Mouse (Mus musculus): Measurements from ENCODE around the gene Doc2a.

Doc2a gene

DNA sequence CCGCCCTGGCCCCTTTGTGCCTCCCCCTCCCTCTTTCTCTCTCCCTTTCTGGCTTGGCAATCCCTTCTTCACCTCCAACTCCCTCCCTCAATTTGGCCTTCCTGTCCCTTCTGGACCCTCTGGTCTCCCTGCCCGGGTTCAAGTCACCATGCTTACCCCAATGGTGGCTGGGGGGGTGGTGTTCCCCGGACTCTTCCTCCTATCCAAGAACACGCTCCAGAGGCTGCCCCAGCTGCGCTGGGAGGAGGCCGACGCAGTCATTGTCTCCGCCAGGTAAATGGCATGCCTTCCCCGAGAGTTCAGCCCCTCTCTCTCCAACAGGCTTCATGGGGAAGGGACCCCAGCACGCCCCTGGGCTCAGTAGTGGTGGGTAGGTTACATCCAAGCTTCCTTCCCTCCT is 23.3 kb upstream of the Doc2a start:
- no peak for DNase-seq

DNA sequence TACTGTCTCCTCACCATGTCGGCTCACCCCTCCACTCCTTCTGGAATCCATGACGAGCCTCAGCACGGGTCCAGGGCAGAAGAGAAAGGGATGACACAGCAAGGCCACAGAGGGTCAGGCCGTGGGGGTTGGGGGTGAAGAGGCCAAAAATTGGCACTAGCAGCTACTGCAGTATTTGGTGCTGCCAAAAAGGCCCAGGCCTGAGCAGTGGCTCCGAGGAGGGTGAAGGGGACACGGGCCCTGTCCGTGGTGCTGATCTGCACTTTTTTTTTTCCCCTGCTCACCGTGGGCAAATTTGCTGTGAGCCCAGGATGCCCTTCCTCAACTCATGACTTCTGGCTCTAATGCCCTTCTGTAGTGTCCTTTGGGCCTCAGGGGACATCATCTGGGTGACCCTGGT is 21.8 kb upstream of the Doc2a start:
- no peak for DNase-seq

DNA sequence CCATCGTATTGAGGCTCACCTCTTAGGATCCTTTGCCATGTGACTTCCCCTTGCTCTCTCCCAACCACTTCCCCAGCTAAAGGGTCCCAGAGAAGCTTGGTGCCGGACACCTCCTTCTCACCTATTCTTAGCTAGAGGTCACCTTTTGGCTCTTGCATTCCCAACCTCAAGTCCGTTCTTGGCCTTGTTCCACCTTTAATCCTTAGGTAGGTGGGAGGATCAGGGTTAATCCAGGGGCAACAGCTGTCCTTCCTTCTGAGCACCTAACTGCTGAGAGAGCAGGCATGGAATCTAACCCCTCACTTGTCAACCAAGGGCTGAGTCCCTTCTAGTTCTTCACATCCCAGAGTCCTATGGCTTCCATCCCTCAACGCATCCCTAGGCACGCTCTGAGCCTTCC is 21.3 kb upstream of the Doc2a start:
- no peak for DNase-seq

DNA sequence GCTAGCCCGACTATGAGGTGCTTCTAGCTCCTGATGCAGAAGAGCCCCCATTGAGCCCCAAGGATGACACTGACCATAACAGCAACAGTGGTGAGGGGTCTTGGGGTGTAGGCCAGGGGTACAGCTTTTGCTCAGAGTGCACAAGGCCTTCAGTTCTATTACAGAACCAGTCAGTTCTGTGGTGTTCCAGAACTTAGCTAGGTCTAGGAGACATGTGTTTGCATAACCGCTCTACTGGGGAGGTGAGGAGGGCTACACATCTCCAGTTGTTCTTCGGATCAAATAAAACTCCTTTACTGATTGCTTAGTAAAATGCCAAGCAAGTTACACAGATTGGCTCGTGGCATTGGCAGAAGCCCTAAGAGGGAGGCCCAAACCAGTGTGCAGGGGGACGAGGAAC is 15.7 kb upstream of the Doc2a start, which contains the start of gene 4930451I11Rik:
Gene 4930451I11Rik, minus strand, starts transcription at position 101 of the 400 bp plus-strand sequence.
- DNase-seq = no peak

DNA sequence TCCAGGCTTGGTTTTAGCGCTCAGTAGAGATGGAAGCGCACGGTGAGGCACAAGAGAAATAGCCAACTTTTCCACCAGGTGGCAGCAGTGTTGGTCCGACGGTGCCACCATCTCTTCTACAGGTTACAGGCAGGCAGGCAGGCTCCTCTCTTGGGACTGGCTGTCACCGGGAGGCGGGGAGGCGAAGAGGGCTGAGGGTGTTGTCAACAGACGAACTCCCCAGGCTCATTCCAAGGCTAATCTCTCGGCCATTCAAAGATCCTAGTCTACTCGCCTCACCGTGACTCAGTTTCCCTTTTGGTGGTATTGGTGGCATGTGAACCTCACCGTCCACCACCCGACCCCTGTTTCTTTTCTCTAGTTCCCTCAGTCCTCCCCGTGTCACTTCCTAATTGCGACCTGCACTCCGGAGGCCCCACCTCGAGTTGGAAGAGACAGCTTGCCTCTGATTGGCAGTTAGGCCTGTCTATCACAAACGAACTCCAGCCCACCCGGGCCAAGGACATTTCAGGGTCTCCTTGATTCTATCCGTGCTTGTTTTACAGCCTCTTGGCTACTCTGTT is 15.1 kb upstream of the Doc2a start:
- peak; percentile 96 for DNase-seq

DNA sequence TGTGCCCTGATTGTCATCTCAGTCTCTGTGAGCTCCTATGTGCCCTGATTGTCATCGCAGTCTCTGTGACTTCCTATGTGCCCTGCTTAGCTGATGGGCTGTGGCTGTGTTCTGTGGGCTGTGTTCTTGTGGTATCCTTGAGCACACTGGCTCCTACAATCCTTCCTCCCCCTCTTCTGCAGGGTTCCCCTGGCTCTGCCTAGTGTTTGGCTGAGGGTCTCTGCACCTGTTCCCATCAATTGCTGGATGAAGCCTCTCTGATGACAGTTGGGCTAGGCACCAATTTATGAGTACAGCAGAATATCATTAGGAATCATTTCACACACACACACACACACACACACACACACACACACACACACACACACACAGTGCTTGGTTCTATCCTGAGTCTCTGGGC is 13.9 kb upstream of the Doc2a start:
- DNase-seq = no peak

DNA sequence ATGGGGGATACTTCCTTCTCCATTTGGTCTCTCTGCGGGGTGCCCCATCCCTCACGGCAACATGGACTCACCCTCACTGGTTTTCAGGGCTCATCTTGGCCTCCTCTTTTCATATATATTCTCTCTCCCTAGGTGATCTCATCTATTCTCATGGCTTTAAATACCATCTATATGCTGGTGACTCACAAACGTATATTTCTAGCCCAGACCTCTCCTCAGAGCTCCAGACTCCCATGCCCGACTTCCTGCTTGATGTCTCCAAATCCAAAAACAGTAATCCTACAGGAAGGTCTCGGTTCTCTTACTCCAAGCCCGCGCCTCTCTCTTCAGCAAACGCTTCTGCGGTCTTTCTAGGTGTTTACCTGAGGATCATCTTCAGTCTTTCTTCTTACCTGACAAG is 3.9 kb upstream of the Doc2a start:
- no peak for DNase-seq

DNA sequence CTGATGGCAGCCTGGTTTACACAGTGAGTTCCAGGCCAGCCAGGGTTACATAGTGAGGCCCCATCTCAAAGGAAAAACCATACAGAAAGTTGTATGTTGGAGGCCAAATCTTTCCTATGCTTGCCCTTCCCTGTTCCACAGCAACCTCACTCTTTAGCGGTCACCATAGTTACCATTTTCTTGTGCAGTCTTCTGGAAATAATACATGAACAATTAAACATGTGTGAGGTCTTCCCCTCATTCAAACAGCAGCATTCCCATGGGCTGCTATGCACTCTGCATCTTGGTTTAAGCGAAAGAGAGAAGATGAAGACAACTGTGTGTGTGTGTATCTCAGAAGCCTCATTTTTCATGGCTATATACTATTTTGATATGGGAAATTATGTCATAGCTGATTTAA is 1.7 kb upstream of the Doc2a start:
- no peak for DNase-seq

DNA sequence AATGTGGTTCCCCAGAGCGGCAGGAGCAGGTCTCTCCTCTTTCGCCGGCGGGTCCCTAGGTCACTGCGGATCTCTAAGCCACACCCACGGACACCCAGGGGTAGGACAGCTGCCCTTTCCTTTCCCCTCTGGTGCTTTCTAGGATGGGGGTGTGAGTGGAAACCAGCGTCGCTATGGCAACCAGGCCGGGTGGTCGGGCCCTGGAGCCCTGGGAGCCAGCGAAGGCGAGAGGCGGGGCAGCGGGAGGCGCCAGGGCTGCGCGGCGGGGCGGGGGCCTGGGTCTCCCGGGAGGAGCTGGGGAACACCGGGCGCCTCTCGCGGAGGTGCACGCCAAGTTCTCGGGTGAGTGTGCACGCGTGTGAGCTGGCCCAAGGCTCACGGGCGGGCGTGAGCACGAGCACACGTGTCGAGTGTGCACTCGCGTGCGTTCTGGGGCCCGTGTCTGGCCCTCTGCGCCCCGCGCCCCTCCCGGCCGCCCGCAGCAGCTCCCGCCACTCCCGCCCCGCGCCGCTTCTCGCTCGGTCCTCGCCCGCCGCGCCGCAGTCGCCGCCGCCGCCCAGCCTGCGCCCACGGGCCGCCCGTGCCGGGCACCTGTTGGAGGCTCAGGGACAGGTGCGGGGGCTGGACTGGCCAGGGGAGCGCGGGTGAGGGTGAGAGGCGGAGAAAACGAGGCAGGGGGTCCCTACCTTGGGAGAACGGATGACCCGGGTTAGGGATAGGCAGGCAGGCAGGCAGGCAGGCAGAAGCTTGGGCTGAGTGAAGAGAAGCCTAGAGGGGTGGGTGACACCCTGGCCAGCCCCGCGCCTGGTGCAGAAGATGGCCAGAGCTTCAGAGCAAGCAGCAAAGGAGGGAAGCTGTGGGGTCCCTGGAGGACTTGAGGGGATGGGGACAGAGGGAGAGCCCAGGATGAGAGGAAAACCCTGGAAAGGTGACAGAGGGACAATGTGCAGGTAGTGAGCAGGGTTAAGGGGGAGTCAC is 494 bp downstream of the Doc2a start:
- no peak for DNase-seq

DNA sequence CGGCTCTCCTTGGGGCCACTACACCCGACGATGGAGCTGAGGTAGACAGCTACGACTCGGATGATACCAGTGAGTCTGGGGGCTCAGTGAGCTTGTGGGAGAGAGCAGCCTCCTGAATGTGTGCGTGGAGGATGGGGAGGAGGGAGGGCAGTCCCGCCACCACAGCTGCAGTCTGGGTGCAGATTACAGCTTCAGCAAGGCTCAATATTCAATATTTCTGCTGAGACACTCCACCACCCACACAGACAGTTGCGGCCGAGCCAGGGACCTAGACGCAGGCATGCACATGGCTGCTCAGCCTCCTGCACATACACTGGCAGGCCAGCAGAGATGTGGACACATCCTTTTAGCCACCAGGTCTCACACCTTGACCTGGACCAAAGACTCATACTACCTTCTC is 1.6 kb downstream of the Doc2a start:
- no peak for DNase-seq

DNA sequence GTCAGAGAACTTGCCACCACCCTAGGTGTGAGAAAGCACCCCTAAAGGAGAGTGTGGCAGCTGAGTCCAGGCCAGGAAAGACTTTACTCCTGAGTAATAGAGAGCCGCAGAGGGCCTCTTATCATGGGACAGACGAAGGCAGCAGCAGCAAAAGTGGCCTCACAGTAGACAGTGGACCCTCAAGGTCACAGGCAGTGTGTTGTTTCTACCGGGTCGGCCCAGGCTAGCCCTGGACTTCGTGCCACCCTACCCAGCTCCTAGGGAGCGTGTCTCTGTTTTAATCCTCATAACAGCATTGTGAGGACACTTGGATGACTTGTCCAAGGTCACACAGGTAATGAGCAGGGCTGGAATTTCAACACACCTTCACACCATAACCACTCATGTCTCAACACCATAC is 2.9 kb downstream of the Doc2a start:
- no peak for DNase-seq

DNA sequence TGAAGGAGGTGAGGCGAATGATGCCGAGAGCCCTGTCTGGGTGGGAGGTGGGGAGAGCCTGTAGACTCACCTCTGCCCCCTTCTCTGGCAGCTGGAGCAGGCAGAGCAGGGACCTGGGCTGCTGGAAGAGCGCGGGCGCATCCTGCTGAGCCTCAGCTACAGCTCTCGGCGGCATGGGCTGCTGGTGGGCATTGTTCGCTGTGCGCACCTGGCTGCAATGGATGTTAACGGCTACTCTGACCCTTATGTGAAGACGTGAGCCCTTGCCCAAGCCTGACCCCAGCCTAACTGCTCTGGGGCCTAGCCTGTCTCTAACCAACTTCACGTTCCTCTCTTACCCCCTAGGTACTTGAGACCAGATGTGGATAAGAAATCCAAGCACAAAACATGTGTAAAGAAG is 4.0 kb downstream of the Doc2a start:
- DNase-seq = no peak

DNA sequence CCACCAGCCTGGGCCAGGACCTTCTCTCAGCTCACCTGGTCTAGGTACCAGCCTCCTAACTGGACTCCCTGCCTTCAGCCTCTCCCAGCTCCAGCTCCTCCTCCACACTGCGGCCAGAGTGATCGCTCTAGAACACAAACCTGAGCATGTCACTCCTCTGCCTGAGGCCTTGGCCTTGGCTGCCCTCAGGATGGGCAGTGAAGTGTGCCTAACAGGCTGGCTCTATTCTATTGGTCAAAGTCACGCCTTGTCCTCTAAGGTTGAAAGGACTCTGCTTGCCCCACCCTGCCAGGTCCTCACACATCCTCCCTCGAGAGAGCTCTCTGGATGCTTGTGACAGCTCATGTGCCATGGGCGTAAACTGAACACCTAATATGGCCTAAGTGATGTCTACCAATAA is 6.2 kb downstream of the Doc2a start:
- no peak for DNase-seq

DNA sequence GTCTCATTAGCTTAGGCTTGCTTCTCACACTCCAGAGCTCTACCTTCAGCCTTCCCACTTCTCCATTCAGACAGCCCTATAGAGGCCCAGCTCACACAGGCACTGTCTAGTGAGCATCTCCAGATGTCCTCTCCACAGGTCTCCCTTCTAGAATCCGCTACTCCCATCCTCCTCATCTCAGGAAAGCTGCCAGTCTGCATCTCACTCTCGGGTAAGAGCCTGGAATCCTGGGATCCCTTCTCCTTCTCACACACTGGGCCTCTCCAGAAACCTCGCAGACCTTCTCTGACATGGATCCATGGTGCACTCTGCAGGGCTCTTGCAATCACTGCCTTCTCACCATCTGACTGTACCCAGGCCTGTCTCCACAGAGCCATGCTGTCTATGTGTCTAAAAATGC is 8.4 kb downstream of the Doc2a start:
- DNase-seq = no peak

DNA sequence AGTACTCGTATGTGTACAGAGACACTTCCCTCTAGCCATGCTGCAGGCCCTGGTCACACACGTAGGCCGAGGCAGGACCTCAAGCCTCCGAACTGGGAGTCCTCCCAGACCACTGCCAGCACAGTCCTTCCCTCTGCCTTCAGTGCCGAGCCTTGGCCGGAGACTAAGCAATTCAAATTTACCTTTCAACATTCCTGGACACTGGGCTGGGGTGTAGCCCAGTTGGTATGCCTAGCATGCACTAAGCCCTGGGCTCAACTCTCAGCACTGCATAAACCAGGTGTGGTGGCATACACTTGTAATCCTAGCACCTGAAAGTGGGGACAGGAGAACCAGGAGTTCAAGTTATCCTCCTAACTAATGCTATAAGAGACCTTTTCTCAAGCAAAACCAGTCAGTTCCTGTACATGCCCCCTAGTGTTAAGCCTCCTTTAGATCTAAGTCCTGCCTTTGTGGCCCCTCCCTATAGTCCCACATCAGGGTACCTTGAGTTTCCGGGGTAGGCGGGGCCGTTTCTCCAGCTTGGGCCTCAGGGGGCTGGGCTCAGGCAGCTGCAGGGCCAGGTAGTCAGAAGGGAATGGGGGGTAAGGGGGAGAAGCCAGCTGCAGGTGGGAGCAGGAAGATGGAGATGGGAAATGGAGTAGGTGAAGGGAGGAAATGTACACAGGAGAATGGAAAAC is 9.7 kb downstream of the Doc2a start:
- DNase-seq = no peak

DNA sequence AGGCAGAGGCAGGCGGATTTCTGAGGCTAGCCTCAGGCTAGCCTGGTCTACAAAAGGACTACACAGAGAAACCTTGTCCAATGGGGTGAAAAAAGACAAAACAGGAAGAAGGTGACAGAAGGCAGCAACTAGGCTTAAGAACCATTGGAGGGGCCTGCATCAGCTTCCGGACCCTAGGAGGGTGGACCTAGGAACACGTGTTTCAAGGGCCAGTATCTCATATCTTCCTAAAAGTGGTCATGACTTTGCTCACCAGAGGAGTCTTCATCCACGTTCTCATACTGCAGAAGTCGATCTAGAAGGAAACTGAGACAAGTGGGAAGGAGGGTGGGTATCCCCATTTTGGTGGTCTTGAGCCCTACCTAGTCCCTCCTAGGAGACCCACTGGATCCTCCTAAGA is 13.8 kb downstream of the Doc2a start:
- DNase-seq = no peak

DNA sequence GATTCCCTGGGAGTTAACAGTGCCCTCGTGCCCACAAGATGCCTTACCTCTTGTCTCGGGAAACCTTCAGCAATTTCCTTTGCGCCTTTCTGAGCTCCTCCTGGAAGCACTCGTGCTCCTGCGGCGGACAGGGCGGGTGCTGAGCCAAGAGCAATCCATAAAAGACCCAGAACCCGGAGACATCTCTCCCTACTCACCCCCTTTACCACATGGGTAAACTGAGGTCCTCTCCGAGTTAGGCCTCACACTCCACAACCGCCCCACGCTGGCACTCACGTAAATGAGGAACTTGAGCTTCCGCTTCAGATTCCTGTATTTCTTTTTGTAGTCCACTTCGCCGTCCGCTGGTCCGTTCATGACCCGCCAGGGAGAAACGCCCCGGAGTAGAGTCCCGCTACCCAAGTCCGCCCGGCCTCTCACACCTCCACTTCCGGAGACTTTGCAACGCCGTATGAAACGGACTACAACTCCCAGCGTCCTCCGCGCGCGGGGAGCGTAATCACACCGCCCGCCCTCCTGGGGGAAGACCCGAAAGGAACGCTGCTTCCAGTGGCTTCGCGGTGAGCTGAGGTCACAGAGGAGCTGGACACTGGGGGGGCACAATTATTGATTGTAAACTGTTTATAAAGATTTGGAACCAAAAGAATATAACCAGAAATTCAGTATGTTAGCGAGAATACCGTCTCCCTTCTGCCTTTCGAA is 14.4 kb downstream of the Doc2a start, which contains the start of gene Hirip3:
Gene Hirip3, plus strand, starts transcription at position 544 of the 702 bp plus-strand sequence.
- DNase-seq = peak; percentile 99

DNA sequence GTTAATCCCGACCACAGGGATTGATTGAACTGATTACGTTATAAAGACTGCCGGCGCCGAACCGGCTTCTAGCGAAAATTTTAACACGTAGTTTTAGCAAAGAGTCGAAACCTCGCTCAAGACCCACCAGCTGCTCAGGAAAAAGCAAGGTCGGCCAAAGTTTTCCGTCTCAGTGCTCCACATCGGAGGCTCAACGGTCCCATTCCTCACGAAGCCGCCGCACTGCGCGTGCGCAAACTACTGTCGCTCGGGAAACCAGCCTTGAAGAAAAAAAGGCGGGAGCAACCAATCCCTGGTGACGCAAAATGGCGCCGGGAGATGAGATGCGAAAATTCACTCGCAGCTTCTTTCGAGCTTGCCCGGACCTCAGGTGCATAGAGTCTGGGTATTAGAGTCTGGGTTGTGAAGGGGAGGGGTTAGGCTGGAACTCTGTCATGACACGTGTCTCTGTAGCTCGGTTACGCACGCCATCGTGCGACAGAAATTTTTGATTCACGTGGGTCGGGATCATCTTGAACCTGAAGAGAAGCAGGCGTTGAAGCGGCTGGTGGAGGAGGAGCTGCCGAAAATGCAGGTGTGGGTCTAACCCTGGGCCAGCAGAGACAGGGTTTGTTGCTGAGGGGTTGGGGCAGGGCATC is 15.1 kb downstream of the Doc2a start, which contains the start of gene Ino80e:
Gene Ino80e, minus strand, starts transcription at position 231 of the 638 bp plus-strand sequence.
- peak; percentile 99 for DNase-seq

DNA sequence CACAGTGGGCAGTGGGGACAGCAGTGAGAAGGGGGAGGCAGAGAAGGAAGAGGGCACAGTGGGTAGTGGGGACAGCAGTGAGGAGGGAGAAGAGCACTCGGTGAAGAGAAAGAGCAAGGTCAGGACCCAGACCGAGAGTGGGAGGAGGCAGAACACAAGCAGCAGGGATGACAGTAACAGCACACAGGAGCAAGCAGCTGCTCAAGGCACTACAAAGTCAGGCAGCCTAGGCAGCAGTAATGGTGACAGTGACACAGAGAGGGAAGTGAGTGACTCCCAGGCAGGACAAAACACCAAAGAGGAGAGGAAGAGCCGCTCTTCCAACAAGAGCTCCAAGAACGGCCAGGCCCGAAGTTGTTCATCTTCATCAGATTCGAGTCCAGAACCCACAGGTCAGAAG is 16.6 kb downstream of the Doc2a start:
- DNase-seq = no peak

DNA sequence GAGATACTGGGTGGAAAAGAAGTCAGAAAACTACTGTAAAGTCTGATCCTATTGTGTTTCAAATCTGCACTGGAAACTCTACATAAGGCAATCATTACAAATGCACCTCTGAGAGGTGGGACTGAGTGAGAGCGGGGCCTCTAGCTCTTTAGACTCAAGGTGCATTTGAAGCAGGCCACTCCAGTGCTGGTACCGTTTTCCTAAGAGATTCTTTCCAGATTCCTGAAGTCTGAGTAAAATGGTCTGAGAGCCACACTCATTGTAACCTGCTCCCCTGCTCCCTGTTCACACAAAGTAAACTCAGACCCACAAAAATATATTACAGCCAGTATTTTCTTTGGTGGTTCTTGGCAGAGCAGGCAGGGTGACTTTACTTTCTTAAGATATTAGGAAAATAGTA is 20.3 kb downstream of the Doc2a start:
- no peak for DNase-seq

DNA sequence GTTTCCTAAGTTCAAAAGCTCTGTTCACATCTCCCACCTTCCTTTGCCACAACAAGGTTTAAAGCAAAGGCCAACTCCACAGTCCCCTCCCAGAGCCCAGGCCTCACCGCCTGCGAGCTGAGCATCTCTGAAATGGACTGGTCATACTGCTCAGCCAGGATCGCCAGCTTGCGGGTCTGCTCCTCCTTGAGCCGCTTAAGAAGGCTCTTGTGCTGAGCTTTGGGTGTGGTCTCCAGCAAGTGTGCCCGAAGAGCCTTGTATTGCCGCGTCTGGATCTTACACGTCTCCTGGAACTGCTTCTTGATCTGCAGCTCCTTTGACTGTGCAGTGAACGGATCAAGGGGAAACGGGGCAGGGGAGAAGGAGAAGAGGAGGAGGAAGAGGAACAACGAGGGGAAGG is 20.8 kb downstream of the Doc2a start:
- DNase-seq = no peak

DNA sequence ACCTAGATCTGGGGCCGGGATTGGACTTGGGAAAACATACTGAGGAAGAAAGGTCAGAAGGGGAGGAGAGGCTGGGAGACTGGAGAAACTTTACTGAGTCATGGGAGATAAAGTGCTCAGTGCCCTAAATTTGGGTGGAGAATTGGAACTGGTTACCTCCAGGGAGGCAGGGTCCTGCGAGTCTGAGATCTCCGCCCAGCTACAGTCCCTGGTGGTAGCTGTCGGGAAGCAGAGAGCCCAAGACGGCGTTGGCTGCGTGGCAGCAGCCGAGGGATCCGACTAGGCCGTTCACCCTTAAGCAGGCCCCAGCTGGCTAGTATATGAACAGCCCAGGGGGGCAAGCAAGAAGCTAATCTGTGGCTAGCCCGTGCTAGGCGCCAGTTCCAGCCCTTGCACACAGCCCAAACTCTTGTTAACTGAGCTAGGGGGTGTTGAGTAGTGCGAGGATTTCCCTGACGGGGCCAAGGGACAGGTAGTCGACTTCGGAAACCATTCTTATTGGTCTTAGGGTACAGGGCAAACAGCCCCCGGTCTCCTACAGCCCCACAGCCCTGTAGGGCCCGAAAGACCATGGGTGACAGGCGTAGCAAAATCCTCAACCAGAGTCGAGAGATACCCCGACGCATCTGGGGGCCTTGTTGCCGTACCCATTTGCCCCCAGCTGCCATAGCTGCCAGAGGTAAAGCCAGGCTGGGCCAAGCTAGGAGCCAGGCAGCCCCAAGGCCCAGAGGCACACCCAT is 22.7 kb downstream of the Doc2a start:
- DNase-seq = peak; percentile 95

Measured in heart, adult 11 months (tissue).